ENCODE assay signal across 25 mouse cellular contexts in genomic region chr11:95744521-95744920, GRCm38 (mm10). TPM values are rescaled to one million over a fixed set of nuclear protein-coding genes. Genes with fewer than 3 reads are reported as not detected.
DNase-seq lines count a peak whose midpoint lies in the region; ATAC-seq and TF ChIP-seq lines count a peak whose summit lies in the region.
"Had no signal": no experiment of that assay in that cellular context is flagged by ENCODE, and none has a peak within 500 bp of the region (broad histone marks: within the 10 kb centered on the region; RNA-seq: fewer than 3 reads in every experiment).

No protein-coding gene starts in this region.

- DNase-seq in adrenal gland, adult 2 months: peak; percentile 38
- no peak for DNase-seq in adrenal gland, adult 8-10 months
- peak; percentile 61 for DNase-seq in liver, adult 2 months (ENCODE audit: extremely low read depth, low read depth, low spot score)
- no peak for DNase-seq in liver, embryonic 11.5 days (ENCODE audit: low spot score)
- peak; percentile 25 for DNase-seq in ovary, adult 18-20 months (ENCODE audit: low spot score)
- DNase-seq in ovary, postnatal 36 days (ENCODE audit: low spot score): no peak
- no peak for DNase-seq in cerebellum, adult 2 months
- DNase-seq: cerebellum, adult 18-20 months; cerebellum, postnatal 25 days; gastrocnemius, postnatal 36 days; heart, postnatal 14 days; kidney, adult 11 months; kidney, postnatal 36 days; layer of hippocampus, postnatal 36 days; thymus, adult 2 months; thymus, postnatal 4 days had no signal

- no peak for TF ChIP-seq POLR2A in liver, adult 2 months (IDR thresholded peaks at IDR 0.05; ENCODE audit: extremely low read depth, insufficient read depth, low read length)
- TF ChIP-seq POLR2A in cerebellum, adult 2 months (IDR thresholded peaks at IDR 0.05; ENCODE audit: borderline replicate concordance, insufficient read depth, low read length): no peak

- peaks cover 36% of the 10 kb centered on the region; the same call in 1 of the 2 replicates for H3K79me2 ChIP-seq in liver, adult 2 months (ENCODE audit: control insufficient read depth, insufficient read depth, low read length)

- H3K4me1 ChIP-seq in liver, adult 2 months (ENCODE audit: control insufficient read depth, insufficient read depth, low read length): peaks cover 12% of the 10 kb centered on the region
- H3K4me1 ChIP-seq in liver, embryonic 11.5 days (replicated peaks; ENCODE audit: control insufficient read depth, insufficient read depth, low read length): no peaks in the 10 kb centered on the region; the same call in 1 of the 2 replicates
- peaks cover 6% of the 10 kb centered on the region for H3K4me1 ChIP-seq in cerebellum, adult 2 months (ENCODE audit: control insufficient read depth, insufficient read depth, low read length)
- H3K4me1 ChIP-seq: embryonic facial prominence, embryonic 13.5 days; forebrain, embryonic 12.5 days; kidney, embryonic 15.5 days had no signal

- peaks cover 2% of the 10 kb centered on the region for H3K36me3 ChIP-seq in liver, adult 2 months (ENCODE audit: control insufficient read depth, insufficient read depth, low read length)
- peaks cover under 1% of the 10 kb centered on the region; the same call in 1 of the 2 replicates for H3K36me3 ChIP-seq in liver, embryonic 11.5 days (ENCODE audit: control insufficient read depth, insufficient read depth, low read length)

- no peak for ATAC-seq in liver, embryonic 11.5 days (replicated peaks; ENCODE audit: low FRiP score)
- ATAC-seq: CD4-positive, CD25-positive, alpha-beta regulatory T cell, adult 4 months; Patski had no signal

- no peaks in the 10 kb centered on the region for H3K9me3 ChIP-seq in liver, embryonic 11.5 days (ENCODE audit: control insufficient read depth, low read length)
- H3K9me3 ChIP-seq: embryonic facial prominence, embryonic 13.5 days; hindbrain, embryonic 13.5 days; kidney, embryonic 15.5 days; liver, embryonic 15.5 days had no signal

- H3K9ac ChIP-seq in liver, adult 2 months (ENCODE audit: low read depth, low read length): no peak overlapping the region
- no peak overlapping the region for H3K9ac ChIP-seq in liver, embryonic 11.5 days (ENCODE audit: low read depth, low read length)
- H3K9ac ChIP-seq: embryonic facial prominence, embryonic 13.5 days; forebrain, embryonic 12.5 days; hindbrain, embryonic 13.5 days; kidney, embryonic 15.5 days; liver, embryonic 15.5 days had no signal

- H3K27ac ChIP-seq in liver, adult 2 months (replicated peaks; ENCODE audit: insufficient read depth, low read depth, low read length): no peak overlapping the region
- no peak overlapping the region for H3K27ac ChIP-seq in liver, embryonic 11.5 days (ENCODE audit: low read depth, low read length)
- H3K27ac ChIP-seq in cerebellum, adult 2 months (ENCODE audit: insufficient read depth, low read length): no peak overlapping the region
- H3K27ac ChIP-seq: embryonic facial prominence, embryonic 13.5 days; forebrain, embryonic 12.5 days; hindbrain, embryonic 13.5 days; kidney, embryonic 15.5 days; liver, embryonic 15.5 days; stomach, postnatal 0 days had no signal

- WGBS in liver, adult 2 months: 7% methylated on average over 2 of the region's 2 CpGs
- 78% methylated on average over 2 of the region's 2 CpGs for WGBS in liver, embryonic 11.5 days
- WGBS in cerebellum, adult 2 months: 93% methylated on average over 2 of the region's 2 CpGs

- no peak overlapping the region for H3K4me2 ChIP-seq in liver, embryonic 11.5 days
- H3K4me2 ChIP-seq: embryonic facial prominence, embryonic 13.5 days; forebrain, embryonic 12.5 days; hindbrain, embryonic 13.5 days; kidney, embryonic 15.5 days; liver, embryonic 15.5 days had no signal

- no peak overlapping the region for H3K4me3 ChIP-seq in liver, adult 2 months (ENCODE audit: insufficient read depth, low read depth, low read length)
- no peak overlapping the region for H3K4me3 ChIP-seq in liver, embryonic 11.5 days (ENCODE audit: low read depth, low read length)
- H3K4me3 ChIP-seq in cerebellum, adult 2 months (replicated peaks; ENCODE audit: insufficient read depth, low read depth, low read length): no peak overlapping the region
- H3K4me3 ChIP-seq: embryonic facial prominence, embryonic 13.5 days; erythroblast, embryonic 14.5 days; forebrain, embryonic 12.5 days; hindbrain, embryonic 13.5 days; kidney, embryonic 15.5 days; liver, embryonic 15.5 days had no signal

- no peak for TF ChIP-seq CTCF in liver, adult 2 months (IDR thresholded peaks at IDR 0.05; ENCODE audit: low read depth, low read length)
- no peak for TF ChIP-seq CTCF in cerebellum, adult 2 months (IDR thresholded peaks at IDR 0.05; ENCODE audit: borderline replicate concordance, insufficient read depth, low read depth, low read length)

- H3K27me3 ChIP-seq in liver, adult 2 months (ENCODE audit: control insufficient read depth, insufficient read depth, low read length): no peaks in the 10 kb centered on the region
- no peaks in the 10 kb centered on the region for H3K27me3 ChIP-seq in liver, embryonic 11.5 days (replicated peaks; ENCODE audit: control insufficient read depth, insufficient read depth, low read length)
- H3K27me3 ChIP-seq in cerebellum, adult 2 months (ENCODE audit: control insufficient read depth, insufficient read depth, low read length): no peaks in the 10 kb centered on the region
- H3K27me3 ChIP-seq: embryonic facial prominence, embryonic 13.5 days; forebrain, embryonic 12.5 days; hindbrain, embryonic 13.5 days; kidney, embryonic 15.5 days; liver, embryonic 15.5 days; Patski had no signal

RNA-seq across cellular contexts. Expression of gene B130006D01Rik, which starts 21.1 kb away (rescaled TPM):
- total RNA-seq in adrenal gland, adult 2 months (2021): under 1 TPM; 0.58 to 0.76 TPM
- 0.07 TPM in 1 of 2 replicates, not detected in the other for polyA plus RNA-seq in adrenal gland, adult 2 months (2012; rRNA removed)
- 1 to 10 TPM in 2 of 4 experiments, under 1 TPM in 2; 0.67 to 2.3 (median 1.1) TPM for total RNA-seq in adrenal gland, adult 8-10 months (2022)
- 1.0 and 1.9 TPM in 2 replicates for total RNA-seq in liver, adult 2 months (2014; rRNA removed)
- polyA plus RNA-seq in liver, adult 2 months (2012; rRNA removed): 0.02 and 0.10 TPM in 2 replicates
- polyA plus RNA-seq in liver, embryonic 11.5 days (2014; fragmentation: Nextera tagmentation; extraction: Ambion mirVana): 1.5 and 1.6 TPM in 2 replicates
- 0.69 and 0.70 TPM in 2 replicates for polyA plus RNA-seq in cerebellum, adult 2 months (2012; rRNA removed)
- polyA plus RNA-seq: erythroblast, embryonic 14.5 days had no signal

RNA-seq across cellular contexts. Expression of gene Zfp652, which starts 32.0 kb away (rescaled TPM):
- 10 to 100 TPM; 39.6 to 40.7 TPM for total RNA-seq in adrenal gland, adult 2 months (2021)
- 20.7 and 24.9 TPM in 2 replicates for polyA plus RNA-seq in adrenal gland, adult 2 months (2012; rRNA removed)
- total RNA-seq in adrenal gland, adult 8-10 months (2022): 10 to 100 TPM; 44.7 to 57.9 (median 51.7) TPM
- total RNA-seq in liver, adult 2 months (2014; rRNA removed): 9.1 and 12.7 TPM in 2 replicates
- 10.5 and 11.1 TPM in 2 replicates for polyA plus RNA-seq in liver, adult 2 months (2012; rRNA removed)
- polyA plus RNA-seq in liver, embryonic 11.5 days (2014; fragmentation: Nextera tagmentation; extraction: Ambion mirVana): 8.7 TPM in 2 replicates
- polyA plus RNA-seq in cerebellum, adult 2 months (2012; rRNA removed): 30.0 and 30.1 TPM in 2 replicates

Comparison
In these comparisons a context has a peak if more than half of its experiments do, and no peak if none do; other contexts are left out.
1. DNase-seq: peak in adrenal gland, adult 2 months (single experiment), liver, adult 2 months (single experiment) and ovary, adult 18-20 months (single experiment); none in adrenal gland, adult 8-10 months (single experiment), liver, embryonic 11.5 days (single experiment), ovary, postnatal 36 days (single experiment) and cerebellum, adult 2 months (0 of 2).